Mouse (Mus musculus) kidney, postnatal 10 days (tissue): Measurements from ENCODE around the gene Olfr819.
"Not testable (repeated sequence)": the region's sequence is repeated elsewhere in the genome, so short reads cannot be mapped to it uniquely, and the experiment has no call there.

ENCODE experiments used
- DNase-seq: peaks from one replicate; pipeline ENCODE4 v3.0.0; 2021; ENCODE audit warnings: mixed read lengths

Olfr819 gene

DNA sequence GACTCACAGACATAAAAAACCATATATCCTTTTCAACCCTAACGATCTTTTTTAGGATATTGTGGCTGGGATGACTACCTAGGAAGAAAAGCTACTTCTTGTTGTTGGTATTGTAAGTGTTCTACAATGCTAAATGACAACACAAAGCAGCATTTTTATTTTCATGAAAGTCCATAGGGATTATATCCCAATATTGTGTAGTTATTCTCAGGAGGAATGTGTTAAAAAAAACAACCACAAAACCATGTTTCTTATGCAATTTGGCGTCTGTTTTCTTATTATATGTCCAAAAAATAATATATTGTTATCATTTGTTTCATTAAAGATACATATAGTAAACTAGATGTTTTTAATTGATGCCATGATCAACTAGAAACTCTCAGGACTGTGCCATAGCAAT lies at the start of gene Olfr819:
TSS of gene Olfr819 (minus strand) at position 101 of the 400 bp plus-strand sequence.
- DNase-seq: not testable (repeated sequence)

DNA sequence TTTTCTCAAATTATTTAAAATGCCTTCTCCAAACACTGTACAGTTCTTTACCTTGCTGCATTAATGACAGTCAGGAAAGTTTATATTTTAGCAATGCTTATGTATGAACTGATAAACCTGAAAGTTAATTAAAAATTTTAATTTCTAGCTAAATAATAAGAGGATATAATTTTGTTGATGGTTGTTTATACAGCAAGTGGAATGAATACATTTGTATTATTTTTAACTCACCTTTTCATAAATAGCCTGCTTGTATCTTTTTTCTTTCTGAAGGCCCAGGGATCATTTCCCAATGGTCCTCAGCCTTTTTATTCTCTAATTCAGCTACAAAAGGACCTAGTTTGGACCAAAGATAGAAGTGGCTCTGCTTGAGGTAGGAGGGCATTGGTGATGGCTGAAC lies 45.3 kb upstream of the Olfr819 start, which contains the start of gene Olfr820:
TSS of gene Olfr820 (plus strand) at position 301 of the 400 bp plus-strand sequence.
- DNase-seq: no peak

- not testable (repeated sequence) for DNase-seq
Measured at GRCm38 (mm10) chr10:130005366-130005765, 38.3 kb upstream of the Olfr819 start.

- not testable (repeated sequence) for DNase-seq
Measured at GRCm38 (mm10) chr10:130004104-130004503, 37.0 kb upstream of the Olfr819 start.

DNA sequence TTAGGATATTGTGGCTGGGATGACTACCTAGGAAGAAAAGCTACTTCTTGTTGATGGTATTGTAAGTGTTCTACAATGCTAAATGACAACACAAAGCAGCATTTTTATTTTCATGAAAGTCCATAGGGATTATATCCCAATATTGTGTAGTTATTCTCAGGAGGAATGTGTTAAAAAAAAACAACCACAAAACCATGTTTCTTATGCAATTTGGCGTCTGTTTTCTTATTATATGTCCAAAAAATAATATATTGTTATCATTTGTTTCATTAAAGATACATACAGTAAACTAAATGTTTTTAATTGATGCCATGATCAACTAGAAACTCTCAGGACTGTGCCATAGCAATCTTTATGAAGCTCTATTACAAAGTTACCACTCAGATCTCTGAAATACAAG lies 17.9 kb upstream of the Olfr819 start, which contains the start of gene Gm10310:
TSS of gene Gm10310 (minus strand) at position 101 of the 400 bp plus-strand sequence.
- DNase-seq: not testable (repeated sequence)

- not testable (repeated sequence) for DNase-seq
Measured at GRCm38 (mm10) chr10:129981867-129982266, 14.8 kb upstream of the Olfr819 start.

GRCm38 (mm10) chr10:129976040-129976439 lies 9.0 kb upstream of the Olfr819 start, which contains the start of gene Olfr247:
Gene Olfr247, minus strand, starts transcription at chr10:129976140.
- DNase-seq: not testable (repeated sequence)

DNA sequence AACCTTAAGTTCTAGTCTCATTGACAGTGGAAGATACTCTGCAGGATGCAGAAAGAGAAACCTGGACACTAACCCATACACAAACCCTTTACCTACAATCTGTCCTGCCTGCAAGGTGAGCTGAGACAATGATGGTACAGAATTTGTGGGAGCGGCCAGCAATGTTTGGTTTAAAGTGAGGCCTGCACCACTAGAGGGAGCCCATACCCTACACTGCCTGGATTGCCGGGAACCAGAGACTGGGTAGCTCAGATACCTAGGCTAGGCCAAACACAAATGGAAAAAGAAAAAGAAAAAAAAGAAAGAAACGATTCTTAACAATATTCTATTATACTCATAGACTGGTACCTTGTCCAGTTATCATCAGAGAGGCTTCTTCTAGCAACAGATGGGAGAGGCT lies 5.9 kb upstream of the Olfr819 start:
- DNase-seq: not testable (repeated sequence)

- DNase-seq: not testable (repeated sequence)
Measured at GRCm38 (mm10) chr10:129966232-129966631, 834 bp downstream of the Olfr819 start.

DNA sequence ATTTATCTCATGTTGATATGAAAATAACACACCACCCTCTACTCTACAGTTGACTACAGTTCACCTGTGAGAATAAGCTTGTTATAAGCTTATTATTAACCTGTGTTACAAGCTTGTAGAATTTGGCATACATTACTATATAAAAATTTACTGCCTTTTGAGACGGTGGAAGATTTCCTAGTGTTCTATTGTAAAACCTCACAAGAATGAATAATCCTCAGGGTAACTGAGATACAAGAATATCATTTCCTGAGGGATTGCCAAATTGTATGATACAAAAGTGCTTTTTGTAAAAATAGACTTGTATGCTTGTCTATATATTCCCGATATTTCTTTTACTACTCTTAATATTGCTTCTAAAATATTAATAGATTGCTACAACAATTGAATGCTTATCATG lies 18.1 kb downstream of the Olfr819 start, which contains the start of gene Olfr818:
TSS of gene Olfr818 (minus strand) at position 101 of the 400 bp plus-strand sequence.
- DNase-seq: no peak

DNA sequence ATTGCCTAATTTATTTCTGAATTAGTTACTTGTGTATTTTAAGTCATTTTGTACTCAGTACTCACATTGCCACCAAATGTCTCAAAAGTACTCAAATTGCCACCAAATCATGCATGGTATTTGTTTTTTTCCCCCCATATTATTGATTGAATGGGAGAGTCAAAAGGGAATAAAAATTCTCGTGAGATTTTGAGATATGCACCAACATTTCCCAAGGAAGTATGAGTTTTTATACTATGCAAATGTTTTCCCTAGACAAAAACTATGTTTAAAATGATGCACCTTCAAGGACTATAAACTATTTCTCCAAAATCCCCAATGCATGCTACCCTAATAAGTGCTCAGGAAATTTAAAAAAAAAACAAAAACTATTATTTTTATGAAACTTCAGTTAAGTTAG lies 51.6 kb downstream of the Olfr819 start, which contains the start of gene Olfr816:
TSS of gene Olfr816 (minus strand) at position 101 of the 400 bp plus-strand sequence.
- DNase-seq: no peak
